Mouse (Mus musculus) right cerebral cortex, adult 2 months (tissue): ENCODE data around the gene Spp2.

ENCODE experiments used
- DNase-seq, 2 experiments: peaks; one replicate each; pipeline ENCODE4 v3.0.0; 2021 to 2022; ENCODE audit warnings: low spot score in 2 of 2

Gene Spp2

DNA sequence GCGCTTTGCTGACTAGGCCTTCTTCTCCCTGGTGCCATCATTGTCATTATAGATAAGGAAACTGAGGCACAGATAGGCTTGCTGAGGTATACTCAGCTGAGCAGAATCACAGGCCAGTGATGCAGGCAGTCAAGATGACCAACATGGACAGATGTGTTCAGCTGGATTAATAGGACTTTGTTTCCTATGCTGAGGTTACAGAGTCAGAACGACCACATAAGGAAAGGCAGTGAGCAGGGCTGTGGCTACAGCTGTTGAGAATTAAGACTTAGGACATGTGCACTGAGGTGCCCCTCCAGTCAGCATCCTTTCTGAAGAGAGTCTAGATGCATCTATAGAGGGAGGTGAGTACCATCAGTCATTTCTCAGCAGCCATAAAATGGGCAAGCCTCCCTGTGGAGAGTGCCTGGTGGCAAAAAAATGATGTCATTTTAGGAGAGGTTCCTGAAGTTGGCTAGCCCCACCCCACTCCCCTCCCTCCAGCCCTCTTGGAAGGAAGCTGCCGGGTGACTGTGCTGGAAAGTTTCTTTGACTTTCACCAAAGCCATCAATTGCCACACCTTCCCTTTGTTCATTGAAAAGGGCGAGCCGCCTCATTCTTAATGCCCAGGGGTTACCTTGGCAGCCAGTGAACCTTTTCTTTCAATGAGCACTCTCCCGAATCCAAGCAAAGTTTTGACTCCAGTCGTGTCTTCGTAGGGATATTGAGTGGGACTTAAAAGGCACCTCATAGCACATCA, 59.7 kb downstream of the Spp2 start:
- no peak for DNase-seq

DNA sequence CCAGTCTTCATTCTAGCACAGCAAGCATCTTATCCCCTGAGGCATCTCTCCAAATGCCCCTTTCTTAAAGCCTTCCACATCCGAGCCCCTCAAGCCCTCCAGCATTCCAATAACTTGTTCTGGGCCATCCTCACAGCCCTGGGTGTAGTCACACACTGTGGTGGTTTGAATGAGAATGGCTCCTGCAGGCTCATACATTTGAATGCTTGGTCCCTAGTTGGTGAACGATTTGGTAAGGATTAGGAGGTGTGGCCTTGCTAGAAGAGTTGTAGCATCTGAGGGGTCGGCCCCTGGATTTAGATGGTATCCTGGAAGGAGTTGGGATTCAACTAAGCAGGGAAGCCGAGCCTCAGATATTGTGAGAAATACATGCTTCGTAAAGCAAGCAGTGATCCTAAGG, 61.1 kb downstream of the Spp2 start:
- no peak for DNase-seq

DNA sequence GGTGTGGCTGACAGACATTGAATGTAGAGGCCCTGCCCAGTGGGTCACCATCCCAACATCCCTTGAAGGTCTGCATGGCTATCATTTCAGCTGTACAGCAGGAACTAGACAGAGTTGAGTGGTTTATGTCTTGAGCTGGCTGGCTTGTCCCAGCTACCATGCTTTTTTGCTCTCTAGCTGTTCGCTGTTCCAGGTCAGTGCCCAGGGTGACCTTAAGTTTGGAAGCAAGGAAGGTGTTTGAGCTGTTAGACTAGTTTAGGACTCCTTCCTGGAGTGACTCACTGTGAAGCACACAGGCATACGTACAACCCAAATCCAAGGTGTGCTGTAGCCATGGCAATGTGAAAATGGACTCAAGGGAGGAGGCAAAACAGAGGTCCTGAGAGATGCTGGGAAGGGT, 61.6 kb downstream of the Spp2 start:
- DNase-seq: no peak

DNA sequence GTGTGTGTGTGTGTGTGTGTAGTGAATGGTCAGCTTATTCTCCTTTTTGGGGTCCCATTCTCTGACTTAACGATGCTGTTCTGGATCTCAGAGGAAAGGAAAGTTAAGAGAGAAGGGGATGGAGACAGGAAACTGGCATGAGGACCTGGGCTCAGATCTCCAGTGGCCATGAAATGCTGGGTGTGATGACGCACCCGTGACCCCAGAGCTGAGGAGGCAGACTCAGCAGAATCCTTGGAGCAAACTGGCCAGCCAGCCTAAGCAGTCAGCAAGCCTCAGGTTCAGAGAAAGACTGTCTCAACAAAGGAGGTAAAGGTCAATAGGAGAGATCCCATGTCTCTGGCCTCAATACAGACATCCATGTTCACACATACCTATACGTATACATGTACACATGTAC, 63.0 kb downstream of the Spp2 start:
- DNase-seq: no peak

DNA sequence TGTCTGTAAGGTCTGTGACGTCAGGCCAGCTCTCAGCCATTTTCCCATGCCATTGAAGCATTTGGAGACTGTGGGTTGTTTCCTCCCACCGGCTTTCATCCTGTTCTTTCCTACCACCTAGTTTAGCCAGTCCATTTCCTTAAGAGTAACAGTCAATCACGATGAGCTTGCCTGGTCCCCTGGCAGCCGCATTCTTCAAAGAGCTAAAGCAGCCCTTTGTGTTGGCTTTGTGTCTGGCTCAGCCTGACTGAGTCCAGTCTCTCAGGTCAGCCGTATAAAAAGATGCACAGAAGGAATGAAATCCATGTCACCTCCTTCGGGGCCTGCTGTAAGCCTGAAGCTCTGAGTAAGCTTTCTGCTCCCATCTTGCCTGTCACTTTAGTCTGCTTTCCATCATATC, 65.5 kb downstream of the Spp2 start:
- no peak for DNase-seq

DNA sequence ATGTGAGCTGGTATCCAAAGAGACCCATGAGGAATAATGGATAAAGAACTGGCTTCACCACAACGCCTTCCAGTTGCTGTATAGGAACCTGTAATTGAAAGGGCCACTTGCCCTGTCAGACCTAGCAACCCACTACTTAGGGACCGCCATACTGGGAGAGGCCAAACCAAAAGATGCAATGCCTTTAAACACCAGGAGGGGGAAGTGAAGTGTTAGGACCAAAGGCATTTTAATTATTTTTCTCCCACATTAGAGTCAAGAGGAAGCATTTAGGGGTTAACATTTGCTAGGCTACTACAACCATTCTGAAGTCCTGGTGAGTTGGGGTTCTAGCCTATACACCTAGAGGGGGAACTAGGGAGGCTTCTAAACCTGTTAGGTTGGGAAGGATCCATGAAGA, 67.1 kb downstream of the Spp2 start:
- DNase-seq: no peak

DNA sequence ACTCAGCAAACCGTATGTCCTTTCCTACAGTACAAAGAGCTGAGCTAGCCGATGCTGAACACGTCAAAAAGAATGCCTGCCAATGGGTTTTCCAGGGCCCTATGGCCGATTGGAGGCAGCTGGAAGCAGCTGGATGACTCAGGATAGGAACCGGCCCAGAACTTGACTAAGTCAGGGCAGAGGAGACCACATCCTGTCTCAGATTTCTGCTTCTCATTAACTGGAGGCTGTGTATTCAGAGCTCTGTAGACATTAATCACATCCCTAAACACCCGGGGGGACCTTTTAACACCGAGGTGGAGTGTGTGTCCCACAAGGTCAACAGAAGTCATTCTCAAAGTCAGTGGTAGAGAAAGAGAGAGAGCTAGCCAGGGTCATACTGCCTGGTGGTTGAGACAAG, 67.8 kb downstream of the Spp2 start:
- no peak for DNase-seq

DNA sequence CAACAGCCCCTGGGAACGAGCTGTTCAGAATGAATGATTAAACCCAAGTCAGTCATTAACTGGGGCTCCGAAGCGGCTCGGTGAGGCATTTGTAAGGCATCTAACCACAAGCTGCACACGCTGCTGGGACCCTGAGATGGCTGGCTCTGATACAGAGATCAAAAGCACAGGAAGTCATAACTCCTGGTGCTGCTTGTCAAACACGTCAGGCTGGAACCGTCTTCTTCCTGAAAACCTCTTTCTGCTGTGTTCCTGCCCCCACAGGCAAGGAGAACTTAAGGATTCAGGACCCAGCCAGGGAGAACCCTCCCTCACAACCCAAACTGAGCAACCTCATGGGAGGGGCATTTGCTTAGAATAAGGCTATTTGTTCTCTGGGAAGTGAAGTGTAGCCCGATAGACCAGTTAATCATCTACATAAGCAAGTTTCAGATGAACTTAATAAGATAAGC, 68.8 kb downstream of the Spp2 start:
- DNase-seq: no peak
